Mouse (Mus musculus) small intestine, adult 2 months (tissue): ENCODE results near the gene Dock1. TPM values are rescaled to one million over a fixed set of nuclear protein-coding genes. Genes with fewer than 3 reads are reported as not detected.

ENCODE experiments used
- H3K27ac ChIP-seq: fragments of 200-500 bp; 2 replicates; pipeline ENCODE4 v1.5.1; 2012; ENCODE audit warnings: low read depth, low read length, control low read depth, inconsistent platforms; ENCODE audit not compliant: insufficient read depth
- H3K27me3 ChIP-seq: fragments of 200-500 bp; 2 replicates; pipeline ENCODE4 v1.6.1; 2012; ENCODE audit warnings: mild to moderate bottlenecking, moderate library complexity, low read length, inconsistent platforms; ENCODE audit not compliant: control insufficient read depth, insufficient read depth
- H3K36me3 ChIP-seq: fragments of 200-500 bp; 2 replicates; pipeline ENCODE4 v1.6.1; 2012; ENCODE audit warnings: mild to moderate bottlenecking, low read length, control low read depth, inconsistent platforms; ENCODE audit not compliant: control insufficient read depth, insufficient read depth
- H3K4me1 ChIP-seq: fragments of 200-500 bp; 2 replicates; pipeline ENCODE4 v1.6.1; 2012; ENCODE audit warnings: low read length, inconsistent platforms, mixed read lengths; ENCODE audit not compliant: control insufficient read depth, insufficient read depth, insufficient read length
- H3K4me3 ChIP-seq: fragments of 200-500 bp; 2 replicates; pipeline ENCODE4 v1.5.1; 2012; ENCODE audit warnings: low read depth, mild to moderate bottlenecking, control low read depth, inconsistent platforms, low read length, moderate library complexity
- CTCF ChIP-seq: fragments of 200-500 bp; IDR thresholded peaks from 2 replicates; pipeline ENCODE4 v1.5.1; 2012; ENCODE audit warnings: low read depth, mild to moderate bottlenecking, control low read depth, inconsistent platforms, low read length, moderate library complexity, mixed read lengths; ENCODE audit not compliant: insufficient replicate concordance, insufficient read length; ENCODE audit errors: extremely low read depth
- POLR2A ChIP-seq: fragments of 200-500 bp; IDR thresholded peaks from 2 replicates; pipeline ENCODE4 v1.6.1; 2012; ENCODE audit warnings: low read depth, mild to moderate bottlenecking, control low read depth, inconsistent platforms, low read length, moderate library complexity
- WGBS: fragments of 180-500 bp; shearing (Covaris S2); methylation state at CpG from one replicate; pipeline ENCODE4 v1.1.7; 2018; 5-methylcytosine and 5-hydroxymethylcytosine counted together
- polyA plus RNA-seq: library from polyadenylated mRNA; depleted of rRNA; stranded (reverse); fragments of >200 nt; gene quantifications from 2 replicates; pipeline ENCODE4 v1.2.3, GENCODE M21; 2012

The Dock1 gene
- polyA plus RNA-seq, 1 experiment: 3.8 TPM

- H3K4me1 ChIP-seq: peaks cover 3% of the 10 kb centered on the region; the same call in 1 of the 2 replicates
- no peaks in the 10 kb centered on the region for H3K27me3 ChIP-seq
- H3K4me3 ChIP-seq: no peak overlapping the region
- no peak overlapping the region for H3K27ac ChIP-seq
- 90% methylated on average over 4 of the region's 4 CpGs for WGBS
- TF ChIP-seq POLR2A: no peak
- TF ChIP-seq CTCF: no peak
- no peaks in the 10 kb centered on the region for H3K36me3 ChIP-seq
Observed at GRCm38 (mm10) chr7:135059071-135059470, 388.6 kb downstream of the Dock1 start.

GRCm38 (mm10) chr7:135059562-135059961, 389.1 kb downstream of the Dock1 start:
- 54% methylated on average over 3 of the region's 3 CpGs for WGBS
- Histone ChIP-seq H3K27me3 (no peaks in the 10 kb centered on the region), H3K27ac (no peak overlapping the region), H3K36me3 (no peaks in the 10 kb centered on the region), H3K4me3 (no peak overlapping the region), H3K4me1 (peaks cover 3% of the 10 kb centered on the region; the same call in 1 of the 2 replicates)
- no peak for TF ChIP-seq CTCF
- TF ChIP-seq POLR2A: no peak

- Histone ChIP-seq H3K4me3 (no peak overlapping the region), H3K27ac (no peak overlapping the region), H3K4me1 (peaks cover 3% of the 10 kb centered on the region; the same call in 1 of the 2 replicates), H3K36me3 (no peaks in the 10 kb centered on the region), H3K27me3 (no peaks in the 10 kb centered on the region)
- no peak for TF ChIP-seq POLR2A
- no peak for TF ChIP-seq CTCF
- 88% methylated on average over 5 of the region's 5 CpGs for WGBS
Observed at GRCm38 (mm10) chr7:135063886-135064285, 393.4 kb downstream of the Dock1 start.

GRCm38 (mm10) chr7:135065301-135065700, 394.8 kb downstream of the Dock1 start:
- 88% methylated on average over 5 of the region's 5 CpGs for WGBS
- H3K4me3 ChIP-seq: no peak overlapping the region

GRCm38 (mm10) chr7:135068887-135069286, 398.4 kb downstream of the Dock1 start:
- no peaks in the 10 kb centered on the region for H3K27me3 ChIP-seq
- no peak overlapping the region for H3K27ac ChIP-seq
- no peaks in the 10 kb centered on the region for H3K4me1 ChIP-seq
- no peak for TF ChIP-seq CTCF
- TF ChIP-seq POLR2A: no peak
- H3K36me3 ChIP-seq: no peaks in the 10 kb centered on the region
- WGBS: 81% methylated on average over 3 of the region's 3 CpGs
- H3K4me3 ChIP-seq: no peak overlapping the region

More at GRCm38 (mm10) chr7:135065301-135065700, 394.8 kb downstream of the Dock1 start:
- H3K4me1 ChIP-seq: no peaks in the 10 kb centered on the region
- TF ChIP-seq CTCF (no peak), POLR2A (no peak)
- no peaks in the 10 kb centered on the region for H3K27me3 ChIP-seq
- H3K27ac ChIP-seq: no peak overlapping the region
- H3K36me3 ChIP-seq: no peaks in the 10 kb centered on the region

- WGBS: 94% methylated on average over 6 of the region's 6 CpGs
- no peaks in the 10 kb centered on the region for H3K27me3 ChIP-seq
- no peaks in the 10 kb centered on the region for H3K36me3 ChIP-seq
- TF ChIP-seq POLR2A (no peak), CTCF (no peak)
- H3K4me3 ChIP-seq: no peak overlapping the region
- H3K4me1 ChIP-seq: no peaks in the 10 kb centered on the region
- no peak overlapping the region for H3K27ac ChIP-seq
Observed at GRCm38 (mm10) chr7:135076904-135077303, 406.4 kb downstream of the Dock1 start.

GRCm38 (mm10) chr7:135077340-135077739, 406.9 kb downstream of the Dock1 start:
- Histone ChIP-seq H3K4me3 (no peak overlapping the region), H3K27me3 (no peaks in the 10 kb centered on the region), H3K36me3 (no peaks in the 10 kb centered on the region), H3K27ac (no peak overlapping the region), H3K4me1 (no peaks in the 10 kb centered on the region)
- 76% methylated on average over 6 of the region's 6 CpGs for WGBS
- TF ChIP-seq POLR2A (no peak), CTCF (no peak)
